Mouse (Mus musculus): ENCODE data around the gene Lgals12. TPM values are rescaled to one million over a fixed set of nuclear protein-coding genes. Genes with fewer than 3 reads are reported as not detected.
A peak's percentile ranks its signal among the peaks of the same experiment; 100 is the strongest.

Lgals12 gene
- total and polyA plus RNA-seq, 2 experiments from 2014 or later, result 0.04 TPM; not detected in 1

- H3K4me2 ChIP-seq (ENCODE audit: low read depth, low read length), result peak overlapping the region; percentile 57
- H3K27me3 ChIP-seq (ENCODE audit: control insufficient read depth, insufficient read depth, low read length), result no peaks in the 10 kb centered on the region
- TF ChIP-seq EP300 (IDR thresholded peaks at IDR 0.05; ENCODE audit: low read depth), result no peak
- no peak for TF ChIP-seq CTCF (IDR thresholded peaks at IDR 0.05; ENCODE audit: low read depth)
- DNase-seq (ENCODE audit: low spot score) (peak; percentile 41), ATAC-seq (ENCODE audit: insufficient read depth, low read depth) (peak; percentile 51)
- H3K36me3 ChIP-seq (replicated peaks; ENCODE audit: control insufficient read depth, insufficient read depth, low read length), result no peaks in the 10 kb centered on the region
- H3K4me1 ChIP-seq (ENCODE audit: control insufficient read depth, insufficient read depth), result peaks cover 20% of the 10 kb centered on the region
- H3K9ac ChIP-seq (replicated peaks; ENCODE audit: low read depth, low read length), result no peak overlapping the region
- H3K27ac ChIP-seq (ENCODE audit: low read depth), result no peak overlapping the region
- H3K4me3 ChIP-seq (ENCODE audit: low read depth, low read length), result peak overlapping the region; percentile 9; the same call in 1 of the 2 replicates
- no peaks in the 10 kb centered on the region for H3K9me3 ChIP-seq (replicated peaks; ENCODE audit: control insufficient read depth, low read length)
- WGBS, result 8% methylated on average over 15 of the region's 15 CpGs
Measured at GRCm38 (mm10) chr19:7605930-7606783, 836 bp downstream of the Lgals12 start.

- H3K27me3 ChIP-seq (ENCODE audit: control insufficient read depth, insufficient read depth, low read length), result no peaks in the 10 kb centered on the region
- no peaks in the 10 kb centered on the region for H3K9me3 ChIP-seq (replicated peaks; ENCODE audit: control insufficient read depth, low read length)
- H3K36me3 ChIP-seq (replicated peaks; ENCODE audit: control insufficient read depth, insufficient read depth, low read length), result no peaks in the 10 kb centered on the region
- H3K4me1 ChIP-seq (ENCODE audit: control insufficient read depth, insufficient read depth), result peaks cover 20% of the 10 kb centered on the region
- no peak overlapping the region for H3K4me2 ChIP-seq (ENCODE audit: low read depth, low read length)
- ATAC-seq (ENCODE audit: insufficient read depth, low read depth) (no peak), DNase-seq (ENCODE audit: low spot score) (no peak)
- no peak overlapping the region for H3K9ac ChIP-seq (replicated peaks; ENCODE audit: low read depth, low read length)
- H3K27ac ChIP-seq (ENCODE audit: low read depth), result no peak overlapping the region
- H3K4me3 ChIP-seq (ENCODE audit: low read depth, low read length), result no peak overlapping the region
- no peak for TF ChIP-seq EP300 (IDR thresholded peaks at IDR 0.05; ENCODE audit: low read depth)
Measured at GRCm38 (mm10) chr19:7605013-7605412, 2.0 kb downstream of the Lgals12 start.

GRCm38 (mm10) chr19:7604107-7604506, 2.9 kb downstream of the Lgals12 start:
- no peak for ATAC-seq (ENCODE audit: insufficient read depth, low read depth)

GRCm38 (mm10) chr19:7601551-7601950, 5.4 kb downstream of the Lgals12 start:
- H3K36me3 ChIP-seq (replicated peaks; ENCODE audit: control insufficient read depth, insufficient read depth, low read length), result no peaks in the 10 kb centered on the region
- TF ChIP-seq CTCF (IDR thresholded peaks at IDR 0.05; ENCODE audit: low read depth) (no peak), EP300 (IDR thresholded peaks at IDR 0.05; ENCODE audit: low read depth) (no peak)
- H3K27me3 ChIP-seq (ENCODE audit: control insufficient read depth, insufficient read depth, low read length), result no peaks in the 10 kb centered on the region
- no peak for ATAC-seq (ENCODE audit: insufficient read depth, low read depth)
- no peak overlapping the region for H3K9ac ChIP-seq (replicated peaks; ENCODE audit: low read depth, low read length)
- H3K4me2 ChIP-seq (ENCODE audit: low read depth, low read length), result no peak overlapping the region
- 0 out of 2 replicates have a peak, but pooled peaks cover 2% of the 10 kb centered on the region for H3K4me1 ChIP-seq (ENCODE audit: control insufficient read depth, insufficient read depth)
- no peaks in the 10 kb centered on the region for H3K9me3 ChIP-seq (replicated peaks; ENCODE audit: control insufficient read depth, low read length)
- H3K27ac ChIP-seq (ENCODE audit: low read depth), result no peak overlapping the region
- no peak for DNase-seq (ENCODE audit: low spot score)
- 79% methylated on average over 4 of the region's 4 CpGs for WGBS
- H3K4me3 ChIP-seq (ENCODE audit: low read depth, low read length), result no peak overlapping the region

More at GRCm38 (mm10) chr19:7604107-7604506, 2.9 kb downstream of the Lgals12 start:
- Histone ChIP-seq H3K4me3 (ENCODE audit: low read depth, low read length) (no peak overlapping the region), H3K27ac (ENCODE audit: low read depth) (no peak overlapping the region), H3K36me3 (replicated peaks; ENCODE audit: control insufficient read depth, insufficient read depth, low read length) (no peaks in the 10 kb centered on the region), H3K4me1 (ENCODE audit: control insufficient read depth, insufficient read depth) (peaks cover 20% of the 10 kb centered on the region), H3K9me3 (replicated peaks; ENCODE audit: control insufficient read depth, low read length) (no peaks in the 10 kb centered on the region), H3K27me3 (ENCODE audit: control insufficient read depth, insufficient read depth, low read length) (no peaks in the 10 kb centered on the region), H3K9ac (replicated peaks; ENCODE audit: low read depth, low read length) (no peak overlapping the region), H3K4me2 (ENCODE audit: low read depth, low read length) (no peak overlapping the region)
- 87% methylated on average over 10 of the region's 10 CpGs for WGBS
- TF ChIP-seq EP300 (IDR thresholded peaks at IDR 0.05; ENCODE audit: low read depth) (no peak), CTCF (IDR thresholded peaks at IDR 0.05; ENCODE audit: low read depth) (no peak)
- no peak for DNase-seq (ENCODE audit: low spot score)

- Histone ChIP-seq H3K9ac (replicated peaks; ENCODE audit: low read depth, low read length) (no peak overlapping the region), H3K9me3 (replicated peaks; ENCODE audit: control insufficient read depth, low read length) (no peaks in the 10 kb centered on the region), H3K4me2 (ENCODE audit: low read depth, low read length) (no peak overlapping the region), H3K27me3 (ENCODE audit: control insufficient read depth, insufficient read depth, low read length) (no peaks in the 10 kb centered on the region), H3K36me3 (replicated peaks; ENCODE audit: control insufficient read depth, insufficient read depth, low read length) (no peaks in the 10 kb centered on the region), H3K4me1 (ENCODE audit: control insufficient read depth, insufficient read depth) (no peaks in the 10 kb centered on the region), H3K4me3 (ENCODE audit: low read depth, low read length) (no peak overlapping the region), H3K27ac (ENCODE audit: low read depth) (no peak overlapping the region)
- DNase-seq (ENCODE audit: low spot score) (no peak), ATAC-seq (ENCODE audit: insufficient read depth, low read depth) (no peak)
- TF ChIP-seq EP300 (IDR thresholded peaks at IDR 0.05; ENCODE audit: low read depth), result no peak
- TF ChIP-seq CTCF (IDR thresholded peaks at IDR 0.05; ENCODE audit: low read depth), result no peak
- WGBS, result 32% methylated on average over 4 of the region's 4 CpGs
Measured at GRCm38 (mm10) chr19:7598481-7598880, 8.5 kb downstream of the Lgals12 start.
